Mouse (Mus musculus) ES-Bruce4 (cell line): ENCODE measurements around the gene Fscb. TPM values are rescaled to one million over a fixed set of nuclear protein-coding genes. Genes with fewer than 3 reads are reported as not detected.

Experiments
- H3K27ac ChIP-seq: 2 replicates; pipeline ENCODE4 v1.5.1; 2012; ENCODE audit warnings: low read length, inconsistent platforms; ENCODE audit not compliant: insufficient read depth
- H3K27me3 ChIP-seq: 2 replicates; pipeline ENCODE4 v1.6.1; 2012; ENCODE audit warnings: mild to moderate bottlenecking, low read length, inconsistent platforms; ENCODE audit not compliant: control insufficient read depth, poor library complexity, insufficient read depth, severe bottlenecking
- H3K36me3 ChIP-seq: 2 replicates; pipeline ENCODE4 v1.6.1; 2012; ENCODE audit warnings: inconsistent platforms, mild to moderate bottlenecking, low read length, moderate library complexity; ENCODE audit not compliant: control insufficient read depth, poor library complexity, insufficient read depth, severe bottlenecking
- H3K4me1 ChIP-seq: one replicate; pipeline ENCODE4 v1.8.1; 2011; ENCODE audit warnings: low read length; ENCODE audit not compliant: control insufficient read depth, insufficient read depth
- H3K4me3 ChIP-seq: 2 replicates; pipeline ENCODE4 v1.5.1; 2011; ENCODE audit warnings: low read depth, mild to moderate bottlenecking, low read length
- H3K9ac ChIP-seq: 2 replicates; pipeline ENCODE4 v1.6.1; 2012; ENCODE audit warnings: low read depth, mild to moderate bottlenecking, inconsistent platforms; ENCODE audit not compliant: poor library complexity, severe bottlenecking
- H3K9me3 ChIP-seq: replicated peaks from 2 replicates; pipeline ENCODE4 v1.6.1; 2012; ENCODE audit warnings: mild to moderate bottlenecking, low read length, inconsistent platforms; ENCODE audit not compliant: control insufficient read depth, poor library complexity, insufficient read depth, severe bottlenecking
- CTCF ChIP-seq: IDR thresholded peaks from one replicate; pipeline ENCODE4 v1.8.1; 2011; ENCODE audit warnings: low read depth, low read length
- EP300 ChIP-seq: IDR thresholded peaks from 2 replicates; pipeline ENCODE4 v1.6.1; 2011; ENCODE audit warnings: low read depth, low read length; ENCODE audit not compliant: insufficient read depth
- POLR2A ChIP-seq: IDR thresholded peaks from one replicate; pipeline ENCODE4 v1.8.1; 2011; ENCODE audit warnings: low read length; ENCODE audit not compliant: insufficient read depth
- polyA plus RNA-seq: library from polyadenylated mRNA; stranded (reverse); fragments of >200 nt; gene quantifications from 2 replicates; pipeline ENCODE4 v1.2.4, GENCODE M21; 2011; ENCODE audit warnings: low read depth; ENCODE audit not compliant: missing spikeins, insufficient read depth, insufficient read length

The Fscb gene
- polyA plus RNA-seq, 1 experiment: not detected

GRCm38 (mm10) chr12:64455228-64455627 lies 19.3 kb downstream of the Fscb start:
- H3K27ac ChIP-seq: no peak overlapping the region
- no peaks in the 10 kb centered on the region for H3K9me3 ChIP-seq
- TF ChIP-seq POLR2A (no peak), CTCF (no peak), EP300 (no peak)
- no peaks in the 10 kb centered on the region for H3K4me1 ChIP-seq
- H3K36me3 ChIP-seq: no peaks in the 10 kb centered on the region
- H3K27me3 ChIP-seq: no peaks in the 10 kb centered on the region
- H3K9ac ChIP-seq: no peak overlapping the region
- no peak overlapping the region for H3K4me3 ChIP-seq

GRCm38 (mm10) chr12:64449911-64450310 lies 24.6 kb downstream of the Fscb start:
- Histone ChIP-seq H3K9ac (no peak overlapping the region), H3K9me3 (no peaks in the 10 kb centered on the region), H3K4me1 (no peaks in the 10 kb centered on the region), H3K27ac (no peak overlapping the region), H3K36me3 (no peaks in the 10 kb centered on the region), H3K4me3 (no peak overlapping the region), H3K27me3 (no peaks in the 10 kb centered on the region)
- no peak for TF ChIP-seq EP300
- TF ChIP-seq CTCF: no peak
- TF ChIP-seq POLR2A: no peak

GRCm38 (mm10) chr12:64436675-64437074 lies 37.8 kb downstream of the Fscb start:
- Histone ChIP-seq H3K36me3 (no peaks in the 10 kb centered on the region), H3K9me3 (no peaks in the 10 kb centered on the region), H3K27me3 (no peaks in the 10 kb centered on the region), H3K4me1 (no peaks in the 10 kb centered on the region), H3K4me3 (no peak overlapping the region), H3K27ac (no peak overlapping the region), H3K9ac (no peak overlapping the region)
- no peak for TF ChIP-seq CTCF
- TF ChIP-seq EP300: no peak
- no peak for TF ChIP-seq POLR2A
